Mouse (Mus musculus): ENCODE data around the gene Hamp. TPM values are rescaled to one million over a fixed set of nuclear protein-coding genes. Genes with fewer than 3 reads are reported as not detected.

Gene Hamp
- not detected in 2 replicates for polyA plus RNA-seq (2012; rRNA removed)

GRCm38 (mm10) chr7:30943909-30944635 is at the start of gene Hamp:
Gene Hamp (minus strand): TSS chr7:30944032.
- TF ChIP-seq POLR2A (IDR thresholded peaks at IDR 0.05; ENCODE audit: extremely low read depth, insufficient read depth, low read length) (no peak), CTCF (IDR thresholded peaks at IDR 0.05; ENCODE audit: extremely low read depth, insufficient read depth, low read length) (no peak)
- H3K27ac ChIP-seq (ENCODE audit: insufficient read depth, low read length), result no peak within 1 kb of the TSS

GRCm38 (mm10) chr7:30992148-30992547 is 48.3 kb upstream of the Hamp start:
- Histone ChIP-seq H3K4me1 (ENCODE audit: control insufficient read depth, insufficient read depth, low read length) (no peaks in the 10 kb centered on the region), H3K4me3 (ENCODE audit: insufficient read depth, low read length) (no peak overlapping the region), H3K27ac (ENCODE audit: insufficient read depth, low read length) (no peak overlapping the region)
- no peak for TF ChIP-seq POLR2A (IDR thresholded peaks at IDR 0.05; ENCODE audit: extremely low read depth, insufficient read depth, low read length)
- no peak for TF ChIP-seq CTCF (IDR thresholded peaks at IDR 0.05; ENCODE audit: extremely low read depth, insufficient read depth, low read length)

More at GRCm38 (mm10) chr7:30943909-30944635, at the start of gene Hamp:
- Histone ChIP-seq H3K4me3 (ENCODE audit: insufficient read depth, low read length) (no peak within 1 kb of the TSS), H3K4me1 (ENCODE audit: control insufficient read depth, insufficient read depth, low read length) (no peaks in the 10 kb centered on the region)

GRCm38 (mm10) chr7:30988519-30989162 is 44.8 kb upstream of the Hamp start:
- H3K4me3 ChIP-seq (ENCODE audit: insufficient read depth, low read length), result no peak overlapping the region
- no peak overlapping the region for H3K27ac ChIP-seq (ENCODE audit: insufficient read depth, low read length)
- H3K4me1 ChIP-seq (ENCODE audit: control insufficient read depth, insufficient read depth, low read length), result no peaks in the 10 kb centered on the region
- TF ChIP-seq CTCF (IDR thresholded peaks at IDR 0.05; ENCODE audit: extremely low read depth, insufficient read depth, low read length) (no peak), POLR2A (IDR thresholded peaks at IDR 0.05; ENCODE audit: extremely low read depth, insufficient read depth, low read length) (no peak)

- H3K4me1 ChIP-seq (ENCODE audit: control insufficient read depth, insufficient read depth, low read length), result no peaks in the 10 kb centered on the region
- H3K4me3 ChIP-seq (ENCODE audit: insufficient read depth, low read length), result no peak overlapping the region
- TF ChIP-seq POLR2A (IDR thresholded peaks at IDR 0.05; ENCODE audit: extremely low read depth, insufficient read depth, low read length) (no peak), CTCF (IDR thresholded peaks at IDR 0.05; ENCODE audit: extremely low read depth, insufficient read depth, low read length) (no peak)
Observed at GRCm38 (mm10) chr7:30985357-30985756, 41.5 kb upstream of the Hamp start.

GRCm38 (mm10) chr7:30981703-30982102 is 37.9 kb upstream of the Hamp start:
- Histone ChIP-seq H3K4me3 (ENCODE audit: insufficient read depth, low read length) (no peak overlapping the region), H3K4me1 (ENCODE audit: control insufficient read depth, insufficient read depth, low read length) (no peaks in the 10 kb centered on the region), H3K27ac (ENCODE audit: insufficient read depth, low read length) (no peak overlapping the region)
- TF ChIP-seq CTCF (IDR thresholded peaks at IDR 0.05; ENCODE audit: extremely low read depth, insufficient read depth, low read length) (no peak), POLR2A (IDR thresholded peaks at IDR 0.05; ENCODE audit: extremely low read depth, insufficient read depth, low read length) (no peak)

More at GRCm38 (mm10) chr7:30985357-30985756, 41.5 kb upstream of the Hamp start:
- H3K27ac ChIP-seq (ENCODE audit: insufficient read depth, low read length), result no peak overlapping the region

- H3K4me3 ChIP-seq (ENCODE audit: insufficient read depth, low read length), result peak within 1 kb of the TSS; percentile 2
- no peaks in the 10 kb centered on the region for H3K4me1 ChIP-seq (ENCODE audit: control insufficient read depth, insufficient read depth, low read length)
- peak; percentile 74 for TF ChIP-seq CTCF (IDR thresholded peaks at IDR 0.05; ENCODE audit: extremely low read depth, insufficient read depth, low read length)
- TF ChIP-seq POLR2A (IDR thresholded peaks at IDR 0.05; ENCODE audit: extremely low read depth, insufficient read depth, low read length), result no peak
- peak within 1 kb of the TSS; percentile 78 for H3K27ac ChIP-seq (ENCODE audit: insufficient read depth, low read length)
Observed at GRCm38 (mm10) chr7:30973501-30974289, 29.9 kb upstream of the Hamp start, which contains the start of gene Fam187b. Gene Fam187b (plus strand): TSS chr7:30973790.

GRCm38 (mm10) chr7:30973251-30973500 is 29.3 kb upstream of the Hamp start, which contains the start of gene Lsr:
Gene Lsr (minus strand): TSS chr7:30973464.
- TF ChIP-seq POLR2A (IDR thresholded peaks at IDR 0.05; ENCODE audit: extremely low read depth, insufficient read depth, low read length) (no peak), CTCF (IDR thresholded peaks at IDR 0.05; ENCODE audit: extremely low read depth, insufficient read depth, low read length) (no peak)
- no peaks in the 10 kb centered on the region for H3K4me1 ChIP-seq (ENCODE audit: control insufficient read depth, insufficient read depth, low read length)
- peak within 1 kb of the TSS; percentile 2 for H3K4me3 ChIP-seq (ENCODE audit: insufficient read depth, low read length)
- peak within 1 kb of the TSS; percentile 78 for H3K27ac ChIP-seq (ENCODE audit: insufficient read depth, low read length)

- Histone ChIP-seq H3K4me3 (ENCODE audit: insufficient read depth, low read length) (peak overlapping the region; percentile 2), H3K27ac (ENCODE audit: insufficient read depth, low read length) (peak overlapping the region; percentile 78), H3K4me1 (ENCODE audit: control insufficient read depth, insufficient read depth, low read length) (no peaks in the 10 kb centered on the region)
- TF ChIP-seq CTCF (IDR thresholded peaks at IDR 0.05; ENCODE audit: extremely low read depth, insufficient read depth, low read length) (no peak), POLR2A (IDR thresholded peaks at IDR 0.05; ENCODE audit: extremely low read depth, insufficient read depth, low read length) (no peak)
Observed at GRCm38 (mm10) chr7:30972426-30973250, 28.8 kb upstream of the Hamp start.

GRCm38 (mm10) chr7:30971901-30972300 is 28.1 kb upstream of the Hamp start:
- Histone ChIP-seq H3K27ac (ENCODE audit: insufficient read depth, low read length) (no peak overlapping the region), H3K4me1 (ENCODE audit: control insufficient read depth, insufficient read depth, low read length) (no peaks in the 10 kb centered on the region), H3K4me3 (ENCODE audit: insufficient read depth, low read length) (no peak overlapping the region)
- TF ChIP-seq CTCF (IDR thresholded peaks at IDR 0.05; ENCODE audit: extremely low read depth, insufficient read depth, low read length) (no peak), POLR2A (IDR thresholded peaks at IDR 0.05; ENCODE audit: extremely low read depth, insufficient read depth, low read length) (no peak)
